Mouse (Mus musculus) mouse trophoblast stem cell (cell line): ENCODE data around the gene Cd40.

Experiments used
- in situ Hi-C, 2 experiments: fragments of 300-500 bp; cut with MseI, MboI; formaldehyde crosslinking; loops; 2 replicates in 1 of 2; 3 replicates in 1 of 2; pipeline ENCODE4 v1.15.1; 2025

Gene Cd40

GRCm38 (mm10) chr2:165100749-165101148, 45.3 kb downstream of the Cd40 start:
- in situ Hi-C loops = no loop called here

- in situ Hi-C loops = no loop called here
These were observed 47.5 kb downstream of the Cd40 start for GRCm38 (mm10) chr2:165102920-165103319.

- in situ Hi-C loops = no loop called here
These were observed 50.2 kb downstream of the Cd40 start for GRCm38 (mm10) chr2:165105513-165106079.

GRCm38 (mm10) chr2:165106585-165106984, 51.2 kb downstream of the Cd40 start:
- in situ Hi-C loops = no loop called here

- in situ Hi-C loops = no loop called here
These were observed 56.7 kb downstream of the Cd40 start for GRCm38 (mm10) chr2:165112149-165112548.

GRCm38 (mm10) chr2:165113733-165114132, 58.3 kb downstream of the Cd40 start:
- in situ Hi-C loops = no loop called here

- in situ Hi-C loops = no loop called here
These were observed 65.3 kb downstream of the Cd40 start for GRCm38 (mm10) chr2:165120765-165121164.

- in situ Hi-C loops = no loop called here
These were observed 65.9 kb downstream of the Cd40 start for GRCm38 (mm10) chr2:165121206-165121840.
